Mouse (Mus musculus) small intestine, adult 2 months (tissue): Measurements from ENCODE around the gene Srcin1. TPM values are rescaled to one million over a fixed set of nuclear protein-coding genes. Genes with fewer than 3 reads are reported as not detected.

ENCODE experiments used
- H3K27ac ChIP-seq: fragments of 200-500 bp; 2 replicates; pipeline ENCODE4 v1.5.1; 2012; ENCODE audit warnings: low read depth, low read length, control low read depth, inconsistent platforms; ENCODE audit not compliant: insufficient read depth
- H3K27me3 ChIP-seq: fragments of 200-500 bp; 2 replicates; pipeline ENCODE4 v1.6.1; 2012; ENCODE audit warnings: mild to moderate bottlenecking, moderate library complexity, low read length, inconsistent platforms; ENCODE audit not compliant: control insufficient read depth, insufficient read depth
- H3K36me3 ChIP-seq: fragments of 200-500 bp; 2 replicates; pipeline ENCODE4 v1.6.1; 2012; ENCODE audit warnings: mild to moderate bottlenecking, low read length, control low read depth, inconsistent platforms; ENCODE audit not compliant: control insufficient read depth, insufficient read depth
- H3K4me1 ChIP-seq: fragments of 200-500 bp; 2 replicates; pipeline ENCODE4 v1.6.1; 2012; ENCODE audit warnings: low read length, inconsistent platforms, mixed read lengths; ENCODE audit not compliant: control insufficient read depth, insufficient read depth, insufficient read length
- H3K4me3 ChIP-seq: fragments of 200-500 bp; 2 replicates; pipeline ENCODE4 v1.5.1; 2012; ENCODE audit warnings: low read depth, mild to moderate bottlenecking, control low read depth, inconsistent platforms, low read length, moderate library complexity
- CTCF ChIP-seq: fragments of 200-500 bp; IDR thresholded peaks from 2 replicates; pipeline ENCODE4 v1.5.1; 2012; ENCODE audit warnings: low read depth, mild to moderate bottlenecking, control low read depth, inconsistent platforms, low read length, moderate library complexity, mixed read lengths; ENCODE audit not compliant: insufficient replicate concordance, insufficient read length; ENCODE audit errors: extremely low read depth
- POLR2A ChIP-seq: fragments of 200-500 bp; IDR thresholded peaks from 2 replicates; pipeline ENCODE4 v1.6.1; 2012; ENCODE audit warnings: low read depth, mild to moderate bottlenecking, control low read depth, inconsistent platforms, low read length, moderate library complexity
- WGBS: fragments of 180-500 bp; shearing (Covaris S2); methylation state at CpG from one replicate; pipeline ENCODE4 v1.1.7; 2018; 5-methylcytosine and 5-hydroxymethylcytosine counted together
- polyA plus RNA-seq: library from polyadenylated mRNA; depleted of rRNA; stranded (reverse); fragments of >200 nt; gene quantifications from 2 replicates; pipeline ENCODE4 v1.2.3, GENCODE M21; 2012; rRNA removed

The Srcin1 gene
- polyA plus RNA-seq, 1 experiment = 0.53 TPM

DNA sequence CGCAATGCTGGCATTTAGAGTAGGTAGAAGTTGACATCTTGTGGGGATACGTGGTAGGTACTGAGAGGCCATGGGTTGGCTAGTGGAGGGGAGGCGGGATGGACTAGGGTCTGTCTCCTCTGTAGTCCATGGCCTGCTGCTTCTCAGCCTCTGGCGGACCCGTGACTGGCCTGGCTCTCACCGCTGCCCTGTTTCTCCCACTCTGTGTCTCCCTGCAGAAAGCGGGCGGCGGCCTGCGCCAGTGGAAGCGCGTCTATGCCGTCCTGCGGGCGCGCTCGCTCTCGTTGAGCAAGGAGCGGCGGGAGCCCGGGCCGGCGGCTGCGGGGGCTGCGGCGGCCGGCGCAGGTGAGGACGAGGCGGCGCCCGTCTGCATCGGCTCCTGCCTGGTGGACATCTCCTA, 112.8 kb downstream of the Srcin1 start:
- TF ChIP-seq CTCF (no peak), POLR2A (no peak)
- H3K4me3 ChIP-seq = no peak overlapping the region
- H3K36me3 ChIP-seq = peaks cover 2% of the 10 kb centered on the region; the same call in 1 of the 2 replicates
- H3K27me3 ChIP-seq = no peaks in the 10 kb centered on the region
- no peaks in the 10 kb centered on the region for H3K4me1 ChIP-seq
- 75% methylated on average over 33 of the region's 33 CpGs for WGBS
- no peak overlapping the region for H3K27ac ChIP-seq

DNA sequence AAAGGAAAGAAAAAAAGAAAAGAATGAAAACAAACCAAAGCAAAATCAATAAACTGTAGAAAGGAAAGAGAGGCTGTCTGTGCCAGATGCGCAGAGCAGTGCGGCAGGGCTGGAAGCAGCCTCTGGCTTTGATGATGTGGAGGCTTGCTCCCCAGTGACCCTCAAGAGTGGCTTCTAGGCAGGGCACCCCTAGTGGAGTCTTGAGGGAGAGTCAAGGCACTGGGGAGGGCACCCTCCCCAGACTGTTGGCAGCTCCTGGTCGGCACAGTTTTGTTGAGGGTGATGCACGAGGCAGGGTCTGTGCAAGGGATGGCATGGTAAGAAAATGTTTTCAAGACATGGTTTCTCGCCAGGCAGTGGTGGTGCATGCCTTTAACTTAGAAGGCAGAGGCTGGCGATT, 113.4 kb downstream of the Srcin1 start:
- TF ChIP-seq POLR2A = no peak
- TF ChIP-seq CTCF = no peak
- Histone ChIP-seq H3K4me1 (no peaks in the 10 kb centered on the region), H3K36me3 (peaks cover 2% of the 10 kb centered on the region; the same call in 1 of the 2 replicates), H3K27me3 (no peaks in the 10 kb centered on the region), H3K27ac (no peak overlapping the region), H3K4me3 (no peak overlapping the region)
- WGBS = 87% methylated on average over 6 of the region's 6 CpGs

DNA sequence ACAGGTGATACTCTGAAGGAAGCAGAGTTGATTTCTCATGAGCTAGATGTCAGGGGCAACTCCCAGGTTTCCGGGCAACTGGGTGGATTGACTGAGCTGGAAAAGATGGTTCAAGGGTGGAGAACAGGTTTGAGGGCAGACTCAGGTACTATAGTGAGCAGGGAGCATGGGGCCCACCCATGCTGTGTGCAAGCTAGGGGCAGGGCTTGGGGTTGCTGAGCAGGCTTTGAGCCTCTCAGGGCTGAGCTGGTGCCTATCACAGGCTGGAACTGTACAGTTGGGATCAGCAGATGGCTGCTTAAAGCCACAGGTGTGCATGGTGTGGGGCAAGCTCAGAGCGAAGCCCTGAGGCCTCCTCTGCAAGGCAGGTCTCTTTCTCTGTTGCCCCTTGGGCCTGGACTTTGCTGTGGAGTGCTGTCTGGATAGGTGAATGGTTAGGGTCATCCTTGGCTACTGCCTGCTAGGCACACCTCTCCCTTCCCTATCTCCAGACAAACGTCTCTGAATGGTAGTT, 114.6 kb downstream of the Srcin1 start:
- Histone ChIP-seq H3K27me3 (no peaks in the 10 kb centered on the region), H3K27ac (no peak overlapping the region), H3K4me1 (no peaks in the 10 kb centered on the region), H3K4me3 (no peak overlapping the region), H3K36me3 (peaks cover 2% of the 10 kb centered on the region; the same call in 1 of the 2 replicates)
- no peak for TF ChIP-seq CTCF
- no peak for TF ChIP-seq POLR2A
- 75% methylated on average over 3 of the region's 3 CpGs for WGBS

Other genes with a start within 250 kb of the Srcin1 start
- 0.03 TPM in 2 replicates for gene Gpr179, start 224.1 kb downstream of the Srcin1 start, polyA plus RNA-seq
- 2.5 and 4.6 TPM in 2 replicates for gene Socs7, start 213.6 kb downstream of the Srcin1 start, polyA plus RNA-seq
- 11.1 and 12.1 TPM in 2 replicates for gene Arhgap23, start 160.7 kb downstream of the Srcin1 start, polyA plus RNA-seq
- not detected in 2 replicates for gene 4933428G20Rik, start 75.8 kb downstream of the Srcin1 start, polyA plus RNA-seq
- 2.1 and 3.8 TPM in 2 replicates for gene Epop, start 53.5 kb upstream of the Srcin1 start, polyA plus RNA-seq
- 18.4 and 38.6 TPM in 2 replicates for gene Mllt6, start 87.2 kb upstream of the Srcin1 start, polyA plus RNA-seq
- gene Cisd3, start 109.6 kb upstream of the Srcin1 start, polyA plus RNA-seq = 112 and 249 TPM in 2 replicates
- gene Pcgf2, start 124.3 kb upstream of the Srcin1 start, polyA plus RNA-seq = 25.9 and 77.9 TPM in 2 replicates
- 164 and 330 TPM in 2 replicates for gene Psmb3, start 127.2 kb upstream of the Srcin1 start, polyA plus RNA-seq
- gene Pip4k2b, start 168.5 kb upstream of the Srcin1 start, polyA plus RNA-seq = 2.0 and 3.4 TPM in 2 replicates
- gene Cwc25, start 190.4 kb upstream of the Srcin1 start, polyA plus RNA-seq = 1.7 and 3.7 TPM in 2 replicates
- gene 1700001P01Rik, start 199.7 kb upstream of the Srcin1 start, polyA plus RNA-seq = not detected in 2 replicates
- 10.2 and 22.0 TPM in 2 replicates for gene Rpl23, start 206.3 kb upstream of the Srcin1 start, polyA plus RNA-seq
- 165 and 397 TPM in 2 replicates for gene Lasp1, start 222.8 kb upstream of the Srcin1 start, polyA plus RNA-seq